11 mouse cellular contexts compared by ENCODE assay signal in genomic region chr5:149917374-149917773, GRCm38 (mm10).
A peak's percentile ranks its signal among the peaks of the same experiment; 100 is the strongest.
DNase-seq lines count a peak whose midpoint lies in the region; ATAC-seq and TF ChIP-seq lines count a peak whose summit lies in the region.
"Had no signal": no experiment of that assay in that cellular context is flagged by ENCODE, and none has a peak within 500 bp of the region (broad histone marks: within the 10 kb centered on the region; RNA-seq: fewer than 3 reads in every experiment).

No protein-coding gene starts in this region.

- no peak overlapping the region for H3K4me3 ChIP-seq in forebrain, postnatal 0 days (ENCODE audit: low read depth, low read length)
- no peak overlapping the region for H3K4me3 ChIP-seq in forebrain, embryonic 15.5 days
- no peak overlapping the region for H3K4me3 ChIP-seq in left cerebral cortex, adult 2 months
- no peak overlapping the region for H3K4me3 ChIP-seq in ES-E14 (ENCODE audit: insufficient read depth in 1 of 2, low read depth in 1 of 2, low read length in 2 of 2, poor library complexity in 1 of 2, severe bottlenecking in 1 of 2)
- H3K4me3 ChIP-seq: forebrain, embryonic 13.5 days had no signal

- in situ Hi-C loops in ES-E14 (cut with MboI; ENCODE audit: low sequenced_read_pairs in 2 of 2, unreplicated experiment in 2 of 2) = no loop called here

- intact Hi-C loops in left cerebral cortex, adult 2 months (cut with DNase I) = loop anchor here (5.0 kb wide), 2 partner anchors 65 to 105 kb away; no protein-coding TSS in a partner anchor
- intact Hi-C loops in left cerebral cortex, postnatal 25 days (cut with DNase I) = loop anchor here (5.0 kb wide), 1 partner anchor 105 kb away; no protein-coding TSS in a partner anchor

- 30% methylated on average over 3 of the region's 3 CpGs for WGBS in forebrain, postnatal 0 days
- WGBS in forebrain, embryonic 15.5 days = 32% methylated on average over 3 of the region's 3 CpGs

- H3K27me3 ChIP-seq in forebrain, postnatal 0 days (ENCODE audit: insufficient read depth, low read length) = no peaks in the 10 kb centered on the region
- H3K27me3 ChIP-seq in forebrain, embryonic 15.5 days = no peaks in the 10 kb centered on the region
- H3K27me3 ChIP-seq: forebrain, embryonic 13.5 days had no signal

- no peaks in the 10 kb centered on the region for H3K9me3 ChIP-seq in forebrain, postnatal 0 days (ENCODE audit: low read length)
- H3K9me3 ChIP-seq in forebrain, embryonic 15.5 days = no peaks in the 10 kb centered on the region
- no peaks in the 10 kb centered on the region for H3K9me3 ChIP-seq in ES-E14 (ENCODE audit: control insufficient read depth, insufficient read depth, low read depth, low read length)

- no peaks in the 10 kb centered on the region for H3K36me3 ChIP-seq in forebrain, postnatal 0 days (ENCODE audit: insufficient read depth)
- no peaks in the 10 kb centered on the region for H3K36me3 ChIP-seq in forebrain, embryonic 15.5 days
- no peaks in the 10 kb centered on the region for H3K36me3 ChIP-seq in ES-E14 (ENCODE audit: control insufficient read depth, insufficient read depth, low read length, poor library complexity, severe bottlenecking)

- no peak overlapping the region for H3K4me2 ChIP-seq in forebrain, postnatal 0 days (ENCODE audit: low read depth)
- H3K4me2 ChIP-seq in forebrain, embryonic 15.5 days (replicated peaks) = no peak overlapping the region
- H3K4me2 ChIP-seq: forebrain, embryonic 13.5 days had no signal

- no peak for ATAC-seq in forebrain, postnatal 0 days
- ATAC-seq in forebrain, embryonic 15.5 days (replicated peaks) = no peak
- ATAC-seq: forebrain, embryonic 13.5 days had no signal

- H3K9ac ChIP-seq in forebrain, postnatal 0 days = no peak overlapping the region
- H3K9ac ChIP-seq in forebrain, embryonic 15.5 days (replicated peaks) = no peak overlapping the region
- no peak overlapping the region for H3K9ac ChIP-seq in ES-E14 (ENCODE audit: insufficient read depth, low read depth, low read length, poor library complexity, severe bottlenecking)
- H3K9ac ChIP-seq: forebrain, embryonic 13.5 days had no signal

- no peak overlapping the region for H3K27ac ChIP-seq in forebrain, postnatal 0 days (ENCODE audit: low read depth, low read length)
- H3K27ac ChIP-seq in forebrain, embryonic 15.5 days (replicated peaks) = no peak overlapping the region
- H3K27ac ChIP-seq in left cerebral cortex, adult 2 months = no peak overlapping the region
- H3K27ac ChIP-seq in ES-E14 (ENCODE audit: insufficient read depth, low read depth, low read length, poor library complexity, severe bottlenecking) = no peak overlapping the region
- H3K27ac ChIP-seq: forebrain, embryonic 13.5 days had no signal

- TF ChIP-seq CTCF in forebrain, postnatal 0 days (IDR thresholded peaks at IDR 0.05; ENCODE audit: low read depth) = peak; percentile 45
- TF ChIP-seq CTCF in left cerebral cortex, adult 2 months (IDR thresholded peaks at IDR 0.05) = peak; percentile 54

- no peaks in the 10 kb centered on the region for H3K4me1 ChIP-seq in forebrain, postnatal 0 days (ENCODE audit: insufficient read depth)
- no peaks in the 10 kb centered on the region for H3K4me1 ChIP-seq in forebrain, embryonic 15.5 days
- H3K4me1 ChIP-seq in ES-E14 (ENCODE audit: control insufficient read depth in 2 of 2, insufficient read depth in 2 of 2, low read length in 2 of 2, poor library complexity in 1 of 2) = no peaks in the 10 kb centered on the region
- H3K4me1 ChIP-seq: forebrain, embryonic 13.5 days had no signal

- DNase-seq in forebrain, postnatal 0 days = no peak
- no peak for DNase-seq in left cerebral cortex, adult 2 months (ENCODE audit: extremely low spot score in 1 of 2, low spot score in 2 of 2)
- DNase-seq in left cerebral cortex, postnatal 25 days (ENCODE audit: low spot score in 2 of 2) = no peak
- DNase-seq in ES-E14 (ENCODE audit: low read depth, low spot score) = peak; percentile 19
- DNase-seq in induced T-regulatory cell, adult 2 months (ENCODE audit: low read depth) = peak; percentile 5
- no peak for DNase-seq in layer of hippocampus, adult 9-11 months
- no peak for DNase-seq in lung, postnatal 36 days
- DNase-seq: cerebellum, postnatal 36 days; liver had no signal

TF ChIP-seq in ES-E14, 5 proteins besides CTCF, POLR2A, EP300 and RAD21:
- no peak for TF ChIP-seq ZNF384 (IDR thresholded peaks at IDR 0.05; ENCODE audit: low read depth, low read length)

Comparison
In these comparisons a context has a peak if more than half of its experiments do, and no peak if none do; other contexts are left out.
1. DNase-seq: peak in ES-E14 (single experiment) and induced T-regulatory cell, adult 2 months (single experiment); none in forebrain, postnatal 0 days (single experiment), left cerebral cortex, adult 2 months (0 of 2), left cerebral cortex, postnatal 25 days (0 of 2), layer of hippocampus, adult 9-11 months (single experiment) and lung, postnatal 36 days (single experiment).